Mouse (Mus musculus) kidney, postnatal 0 days (tissue): ENCODE results near the gene Med7. TPM values are rescaled to one million over a fixed set of nuclear protein-coding genes. Genes with fewer than 3 reads are reported as not detected.

ENCODE experiments used
- ATAC-seq: fragments of 200-750 bp; cut with Nextera tagmentation; replicated peaks from 2 replicates; pipeline ENCODE4 v1.8.0; 2017; ENCODE audit warnings: low read depth, moderate number of reproducible peaks, moderate TSS enrichment, moderate library complexity; ENCODE audit not compliant: low FRiP score
- DNase-seq: peaks from one replicate; pipeline ENCODE4 v3.0.0-alpha.2; 2016; ENCODE audit warnings: low spot score
- H3K27ac ChIP-seq: fragments of 300-500 bp; sonication (generic); 2 replicates; pipeline ENCODE4 v1.5.1; 2014; ENCODE audit warnings: mild to moderate bottlenecking
- H3K27me3 ChIP-seq: fragments of 300-500 bp; sonication (generic); 2 replicates; pipeline ENCODE4 v1.6.1; 2014; ENCODE audit warnings: low read length, mixed read lengths; ENCODE audit not compliant: insufficient read depth
- H3K36me3 ChIP-seq: fragments of 300-500 bp; sonication (generic); 2 replicates; pipeline ENCODE4 v1.6.1; 2014; ENCODE audit warnings: low read length, mixed read lengths; ENCODE audit not compliant: insufficient read depth
- H3K4me1 ChIP-seq: fragments of 300-500 bp; sonication (generic); replicated peaks from 2 replicates; pipeline ENCODE4 v1.6.1; 2014; ENCODE audit warnings: antibody characterized with exemption, low read length, mixed read lengths; ENCODE audit not compliant: insufficient read depth
- H3K4me2 ChIP-seq: fragments of 300-500 bp; sonication (generic); 2 replicates; pipeline ENCODE4 v1.6.1; 2014; ENCODE audit warnings: mild to moderate bottlenecking, low read length, moderate library complexity, mixed read lengths
- H3K4me3 ChIP-seq: fragments of 300-500 bp; sonication (generic); replicated peaks from 2 replicates; pipeline ENCODE4 v1.5.1; 2014; ENCODE audit warnings: low read depth, low read length
- H3K9ac ChIP-seq: fragments of 300-500 bp; sonication (generic); 2 replicates; pipeline ENCODE4 v1.6.1; 2014; ENCODE audit warnings: low read depth, low read length
- H3K9me3 ChIP-seq: fragments of 300-500 bp; sonication (generic); replicated peaks from 2 replicates; pipeline ENCODE4 v1.6.1; 2016; ENCODE audit warnings: low read length, inconsistent platforms, mixed read lengths
- CTCF ChIP-seq: IDR thresholded peaks from 2 replicates; pipeline ENCODE4 v1.5.1; 2016; ENCODE audit warnings: antibody characterized with exemption, low read depth, mild to moderate bottlenecking, moderate library complexity
- WGBS: fragments of 180-500 bp; shearing (Covaris S2); extraction: QIAGEN DNeasy Blood & Tissue Kit; methylation state at CpG from one replicate; pipeline ENCODE4 v1.1.7; 2014; 5-methylcytosine and 5-hydroxymethylcytosine counted together
- polyA plus RNA-seq: library from polyadenylated mRNA; unstranded; fragments of >200 nt; fragmentation: Nextera tagmentation; extraction: Ambion mirVana; gene quantifications from 2 replicates; pipeline ENCODE4 v1.2.1, GENCODE M21; 2015

The Med7 gene
- polyA plus RNA-seq, 1 experiment from 2014 or later = 80.5 TPM

GRCm38 (mm10) chr11:46439005-46439543 is 2.3 kb downstream of the Med7 start:
- Histone ChIP-seq H3K4me2 (no peak overlapping the region), H3K4me1 (no peaks in the 10 kb centered on the region), H3K27me3 (no peaks in the 10 kb centered on the region), H3K36me3 (peaks cover 10% of the 10 kb centered on the region; the same call in 1 of the 2 replicates), H3K4me3 (no peak overlapping the region), H3K9me3 (no peaks in the 10 kb centered on the region), H3K9ac (no peak overlapping the region), H3K27ac (no peak overlapping the region)
- DNase-seq (no peak), ATAC-seq (no peak)
- TF ChIP-seq CTCF = no peak
- WGBS = 89% methylated on average over 5 of the region's 5 CpGs

- no peak overlapping the region for H3K4me3 ChIP-seq
- H3K9ac ChIP-seq = no peak overlapping the region
- ATAC-seq = no peak
- no peaks in the 10 kb centered on the region for H3K9me3 ChIP-seq
- no peaks in the 10 kb centered on the region for H3K27me3 ChIP-seq
- H3K27ac ChIP-seq = no peak overlapping the region
- H3K36me3 ChIP-seq = peaks cover 10% of the 10 kb centered on the region; the same call in 1 of the 2 replicates
- no peak for TF ChIP-seq CTCF
- no peaks in the 10 kb centered on the region for H3K4me1 ChIP-seq
- no peak overlapping the region for H3K4me2 ChIP-seq
- WGBS = 94% methylated on average over 1 of the region's 1 CpGs
- DNase-seq = no peak
These were observed 5.0 kb downstream of the Med7 start for GRCm38 (mm10) chr11:46441774-46442173.

GRCm38 (mm10) chr11:46443152-46443551 is 6.4 kb downstream of the Med7 start:
- H3K27me3 ChIP-seq = no peaks in the 10 kb centered on the region
- ATAC-seq (no peak), DNase-seq (no peak)
- H3K4me3 ChIP-seq = no peak overlapping the region
- no peak overlapping the region for H3K9ac ChIP-seq
- H3K4me1 ChIP-seq = no peaks in the 10 kb centered on the region
- no peaks in the 10 kb centered on the region for H3K9me3 ChIP-seq
- peak; percentile 47; the same call in 1 of the 2 replicates for TF ChIP-seq CTCF
- WGBS = 93% methylated on average over 1 of the region's 1 CpGs
- no peak overlapping the region for H3K27ac ChIP-seq
- peaks cover 10% of the 10 kb centered on the region; the same call in 1 of the 2 replicates for H3K36me3 ChIP-seq
- H3K4me2 ChIP-seq = no peak overlapping the region

GRCm38 (mm10) chr11:46443979-46444378 is 7.3 kb downstream of the Med7 start:
- no peak overlapping the region for H3K9ac ChIP-seq
- ATAC-seq = no peak
- H3K27ac ChIP-seq = no peak overlapping the region

GRCm38 (mm10) chr11:46446150-46446549 is 9.4 kb downstream of the Med7 start:
- Histone ChIP-seq H3K4me3 (no peak overlapping the region), H3K36me3 (peaks cover 4% of the 10 kb centered on the region; the same call in 1 of the 2 replicates), H3K9ac (no peak overlapping the region), H3K4me2 (no peak overlapping the region), H3K9me3 (no peaks in the 10 kb centered on the region), H3K27ac (no peak overlapping the region), H3K27me3 (no peaks in the 10 kb centered on the region), H3K4me1 (no peaks in the 10 kb centered on the region)
- TF ChIP-seq CTCF = no peak
- DNase-seq (no peak), ATAC-seq (no peak)
- WGBS = 94% methylated on average over 6 of the region's 6 CpGs

More at GRCm38 (mm10) chr11:46443979-46444378, 7.3 kb downstream of the Med7 start:
- H3K9me3 ChIP-seq = no peaks in the 10 kb centered on the region
- peaks cover 10% of the 10 kb centered on the region; the same call in 1 of the 2 replicates for H3K36me3 ChIP-seq
- no peak overlapping the region for H3K4me2 ChIP-seq
- no peaks in the 10 kb centered on the region for H3K4me1 ChIP-seq
- H3K4me3 ChIP-seq = no peak overlapping the region
- H3K27me3 ChIP-seq = no peaks in the 10 kb centered on the region
- WGBS = 82% methylated on average over 5 of the region's 5 CpGs
- no peak for TF ChIP-seq CTCF
- no peak for DNase-seq

GRCm38 (mm10) chr11:46447644-46448484 is 11.1 kb downstream of the Med7 start:
- H3K4me3 ChIP-seq = no peak overlapping the region
- no peaks in the 10 kb centered on the region for H3K36me3 ChIP-seq
- no peak overlapping the region for H3K4me2 ChIP-seq
- H3K4me1 ChIP-seq = no peaks in the 10 kb centered on the region
- 75% methylated on average over 13 of the region's 13 CpGs for WGBS
- TF ChIP-seq CTCF = no peak
- H3K9me3 ChIP-seq = no peaks in the 10 kb centered on the region
- ATAC-seq (no peak), DNase-seq (no peak)
- H3K27me3 ChIP-seq = no peaks in the 10 kb centered on the region
- no peak overlapping the region for H3K9ac ChIP-seq
- no peak overlapping the region for H3K27ac ChIP-seq
